Mouse (Mus musculus) stomach, postnatal 0 days (tissue): ENCODE results near the gene Pmpcb.

Experiments used
- CTCF ChIP-seq: IDR thresholded peaks from 2 replicates; pipeline ENCODE4 v1.5.1; 2016; ENCODE audit warnings: antibody characterized with exemption, low read depth, mild to moderate bottlenecking, moderate library complexity
- EP300 ChIP-seq: optimal IDR thresholded peaks from 2 replicates; pipeline ENCODE3; 2016; ENCODE audit warnings: antibody characterized with exemption

DNA sequence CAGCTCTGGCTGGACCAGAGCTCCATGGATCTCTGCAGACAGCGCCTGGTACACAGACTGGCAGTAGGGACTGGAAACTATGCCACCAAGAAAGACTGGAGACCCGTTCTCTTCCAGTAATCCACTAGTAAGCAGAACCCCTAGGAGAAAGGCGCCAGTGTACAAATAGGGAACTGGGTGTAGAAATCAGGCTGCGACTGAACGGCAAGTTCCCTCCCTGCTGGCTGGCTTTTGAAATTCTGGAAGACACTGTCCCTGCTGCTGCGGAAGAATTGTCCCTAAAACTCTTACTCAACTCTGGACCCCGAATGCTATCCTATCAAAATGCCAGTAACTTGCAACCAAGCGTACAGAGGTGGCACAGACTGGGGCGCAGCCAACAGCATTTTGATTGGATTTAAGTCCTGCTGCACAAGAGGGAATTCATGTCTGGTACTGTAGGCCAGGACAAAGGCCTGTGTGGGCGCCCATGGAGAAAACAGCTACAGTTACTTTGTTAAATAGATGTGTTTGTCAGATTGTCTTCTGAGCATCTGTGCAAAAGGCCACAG is 19.7 kb upstream of the Pmpcb start:
- no peak for TF ChIP-seq CTCF
- no peak for TF ChIP-seq EP300
